Mouse (Mus musculus): ENCODE data around the gene AK157302. TPM values are rescaled to one million over a fixed set of nuclear protein-coding genes. Genes with fewer than 3 reads are reported as not detected.
"Not testable (repeated sequence)": the region's sequence is repeated elsewhere in the genome, so short reads cannot be mapped to it uniquely, and the experiment has no call there.

AK157302 gene
- 10 to 100 TPM; 15.4 to 22.7 (median 19.3) TPM for total RNA-seq (2022)

GRCm38 (mm10) chr13:21495080-21495479 lies at the start of gene AK157302:
TSS of gene AK157302 (plus strand) at chr13:21495223.
- DNase-seq (ENCODE audit: low spot score in 2 of 2): no peak

- DNase-seq (ENCODE audit: low spot score in 2 of 2): no peak
Observed at GRCm38 (mm10) chr13:21446796-21447195, 48.2 kb upstream of the AK157302 start.

- no peak for DNase-seq (ENCODE audit: low spot score in 2 of 2)
Observed at GRCm38 (mm10) chr13:21447856-21448614, 47.0 kb upstream of the AK157302 start.

- no peak for DNase-seq (ENCODE audit: low spot score in 2 of 2)
Observed at GRCm38 (mm10) chr13:21453042-21453441, 42.0 kb upstream of the AK157302 start.

- DNase-seq (ENCODE audit: low spot score in 2 of 2): peak; percentile 73 to 75
Observed at GRCm38 (mm10) chr13:21453449-21453848, 41.6 kb upstream of the AK157302 start, which contains the start of gene Zscan26. TSS of gene Zscan26 (minus strand) at chr13:21453730.

- DNase-seq (ENCODE audit: low spot score in 2 of 2): no peak
Observed at GRCm38 (mm10) chr13:21454133-21454532, 40.9 kb upstream of the AK157302 start.

- no peak for DNase-seq (ENCODE audit: low spot score in 2 of 2)
Observed at GRCm38 (mm10) chr13:21456347-21456746, 38.7 kb upstream of the AK157302 start.

GRCm38 (mm10) chr13:21462516-21462915 lies 32.5 kb upstream of the AK157302 start:
- DNase-seq (ENCODE audit: low spot score in 2 of 2): not testable (repeated sequence)

- DNase-seq (ENCODE audit: low spot score in 2 of 2): no peak
Observed at GRCm38 (mm10) chr13:21467336-21467735, 27.7 kb upstream of the AK157302 start.

- peak; percentile 55 to 60 for DNase-seq (ENCODE audit: low spot score in 2 of 2)
Observed at GRCm38 (mm10) chr13:21468061-21469019, 26.7 kb upstream of the AK157302 start, which contains the start of gene Nkapl. TSS of gene Nkapl (minus strand) at chr13:21468509.

- no peak for DNase-seq (ENCODE audit: low spot score in 2 of 2)
Observed at GRCm38 (mm10) chr13:21469097-21469496, 25.9 kb upstream of the AK157302 start.

GRCm38 (mm10) chr13:21472427-21472826 lies 22.6 kb upstream of the AK157302 start:
- no peak for DNase-seq (ENCODE audit: low spot score in 2 of 2)

GRCm38 (mm10) chr13:21478759-21479670 lies 16.0 kb upstream of the AK157302 start, which contains the start of the genes Zkscan4 and Gm10065:
TSS of gene Zkscan4 (plus strand) at chr13:21478907.
TSS of gene Gm10065 (minus strand) at chr13:21479441.
- peak; percentile 54 to 67 for DNase-seq (ENCODE audit: low spot score in 2 of 2)

- no peak for DNase-seq (ENCODE audit: low spot score in 2 of 2)
Observed at GRCm38 (mm10) chr13:21486881-21487280, 8.1 kb upstream of the AK157302 start.

GRCm38 (mm10) chr13:21492847-21493246 lies 2.2 kb upstream of the AK157302 start:
- DNase-seq (ENCODE audit: low spot score in 2 of 2): no peak

GRCm38 (mm10) chr13:21501182-21501581 lies 6.2 kb downstream of the AK157302 start, which contains the start of gene Gm11273:
TSS of gene Gm11273 (minus strand) at chr13:21501418.
- DNase-seq (ENCODE audit: low spot score in 2 of 2): not testable (repeated sequence)

- DNase-seq (ENCODE audit: low spot score in 2 of 2): no peak
Observed at GRCm38 (mm10) chr13:21502296-21502695, 7.3 kb downstream of the AK157302 start.

GRCm38 (mm10) chr13:21506221-21506649 lies 11.2 kb downstream of the AK157302 start:
- peak; percentile 60 to 66 for DNase-seq (ENCODE audit: low spot score in 2 of 2)

GRCm38 (mm10) chr13:21530136-21530535 lies 35.1 kb downstream of the AK157302 start:
- DNase-seq (ENCODE audit: low spot score in 2 of 2): no peak

- peak; percentile 68 to 77 for DNase-seq (ENCODE audit: low spot score in 2 of 2)
Observed at GRCm38 (mm10) chr13:21530781-21531201, 35.8 kb downstream of the AK157302 start, which contains the start of gene Zkscan8. TSS of gene Zkscan8 (minus strand) at chr13:21531120.

Measured in left cerebral cortex, adult 8-10 months (tissue).